Mouse (Mus musculus) neural tube, embryonic 11.5 days (tissue): Measurements from ENCODE around the gene Asxl2. TPM values are rescaled to one million over a fixed set of nuclear protein-coding genes. Genes with fewer than 3 reads are reported as not detected.

Experiments used
- ATAC-seq: fragments of 200-750 bp; cut with Nextera tagmentation; 2 replicates; pipeline ENCODE4 v1.8.0; 2017; ENCODE audit warnings: moderate number of reproducible peaks, mild to moderate bottlenecking, moderate TSS enrichment, moderate library complexity; ENCODE audit not compliant: insufficient read depth, low FRiP score, low TSS enrichment
- DNase-seq: peaks from one replicate; pipeline ENCODE4 v3.0.0-alpha.2; 2015; ENCODE audit warnings: low spot score
- H3K27ac ChIP-seq: fragments of 300-500 bp; sonication (generic); 2 replicates; pipeline ENCODE4 v1.5.1; 2014; ENCODE audit warnings: low read depth, mild to moderate bottlenecking, low read length
- H3K27me3 ChIP-seq: fragments of 300-500 bp; sonication (generic); 2 replicates; pipeline ENCODE4 v1.6.1; 2014; ENCODE audit warnings: mild to moderate bottlenecking, low read length, mixed read lengths; ENCODE audit not compliant: control insufficient read depth, insufficient read depth
- H3K36me3 ChIP-seq: fragments of 300-500 bp; sonication (generic); 2 replicates; pipeline ENCODE4 v1.6.1; 2014; ENCODE audit warnings: mild to moderate bottlenecking, low read length, moderate library complexity, mixed read lengths; ENCODE audit not compliant: control insufficient read depth, insufficient read depth
- H3K4me1 ChIP-seq: fragments of 300-500 bp; sonication (generic); 2 replicates; pipeline ENCODE4 v1.6.1; 2014; ENCODE audit warnings: low read length, mixed read lengths; ENCODE audit not compliant: control insufficient read depth, insufficient read depth
- H3K4me2 ChIP-seq: fragments of 300-500 bp; sonication (generic); 2 replicates; pipeline ENCODE4 v1.6.1; 2014; ENCODE audit warnings: low read depth, mild to moderate bottlenecking, moderate library complexity
- H3K4me3 ChIP-seq: fragments of 300-500 bp; sonication (generic); 2 replicates; pipeline ENCODE4 v1.5.1; 2014; ENCODE audit warnings: low read depth, low read length
- H3K9ac ChIP-seq: fragments of 300-500 bp; sonication (generic); 2 replicates; pipeline ENCODE4 v1.6.1; 2014; ENCODE audit warnings: mild to moderate bottlenecking, low read length
- H3K9me3 ChIP-seq: fragments of 300-500 bp; sonication (generic); 2 replicates; pipeline ENCODE4 v1.6.1; 2016; ENCODE audit warnings: low read length; ENCODE audit not compliant: control insufficient read depth
- WGBS: fragments of 180-500 bp; shearing (Covaris S2); extraction: QIAGEN DNeasy Blood & Tissue Kit; methylation state at CpG from one replicate; pipeline ENCODE4 v1.1.7; 2014; 5-methylcytosine and 5-hydroxymethylcytosine counted together
- polyA plus RNA-seq: library from polyadenylated mRNA; unstranded; fragments of >200 nt; fragmentation: Nextera tagmentation; extraction: Ambion mirVana; gene quantifications from 2 replicates; pipeline ENCODE4 v1.2.1, GENCODE M21; 2014

Asxl2 gene
- polyA plus RNA-seq, 1 experiment from 2014 or later = 15.1 TPM

GRCm38 (mm10) chr12:3545451-3545850 lies 118.8 kb downstream of the Asxl2 start:
- Histone ChIP-seq H3K4me2 (no peak overlapping the region), H3K9me3 (no peaks in the 10 kb centered on the region), H3K9ac (no peak overlapping the region), H3K4me3 (no peak overlapping the region), H3K27me3 (no peaks in the 10 kb centered on the region), H3K36me3 (no peaks in the 10 kb centered on the region; the same call in 1 of the 2 replicates), H3K27ac (no peak overlapping the region), H3K4me1 (no peaks in the 10 kb centered on the region)
- DNase-seq (no peak), ATAC-seq (no peak)
- WGBS = 85% methylated on average over 3 of the region's 3 CpGs

DNA sequence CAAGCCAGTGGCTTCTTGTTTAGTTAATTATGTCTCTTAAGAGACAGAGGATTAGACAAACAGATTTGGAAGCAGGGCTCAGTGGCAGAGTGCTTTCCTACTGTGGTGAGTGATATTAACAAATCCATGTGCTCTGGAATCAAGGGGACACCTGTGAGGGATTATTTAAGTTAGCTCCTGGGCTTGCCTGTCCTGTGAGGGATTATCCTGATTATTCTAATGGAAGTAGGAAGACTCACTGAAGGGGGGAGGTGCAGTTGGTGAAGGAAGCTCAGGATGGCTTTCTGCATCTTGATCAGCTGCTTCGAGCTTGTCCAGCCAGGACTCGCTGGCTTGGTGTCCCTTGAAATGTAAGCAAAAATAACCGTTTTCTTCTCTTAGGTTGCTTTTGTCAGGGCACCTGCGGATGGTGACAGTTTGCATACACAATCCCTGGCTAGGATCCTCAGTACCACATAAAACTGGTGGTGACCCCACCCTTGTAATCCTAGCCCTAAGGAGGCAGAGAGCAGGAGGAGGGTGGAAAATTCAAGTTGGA lies 119.5 kb downstream of the Asxl2 start:
- 52% methylated on average over 4 of the region's 4 CpGs for WGBS
- Histone ChIP-seq H3K4me2 (no peak overlapping the region), H3K36me3 (no peaks in the 10 kb centered on the region; the same call in 1 of the 2 replicates), H3K9ac (no peak overlapping the region), H3K9me3 (no peaks in the 10 kb centered on the region), H3K27me3 (no peaks in the 10 kb centered on the region), H3K27ac (no peak overlapping the region), H3K4me3 (no peak overlapping the region), H3K4me1 (no peaks in the 10 kb centered on the region)
- ATAC-seq (no peak), DNase-seq (no peak)

- WGBS = 46% methylated on average over 6 of the region's 6 CpGs
- H3K4me2 ChIP-seq = no peak overlapping the region
- H3K27ac ChIP-seq = no peak overlapping the region
- DNase-seq = no peak
- H3K27me3 ChIP-seq = no peaks in the 10 kb centered on the region
- H3K4me3 ChIP-seq = no peak overlapping the region
- no peak overlapping the region for H3K9ac ChIP-seq
- H3K36me3 ChIP-seq = no peaks in the 10 kb centered on the region; the same call in 1 of the 2 replicates
- H3K4me1 ChIP-seq = no peaks in the 10 kb centered on the region
- H3K9me3 ChIP-seq = no peaks in the 10 kb centered on the region
- ATAC-seq = no peak
Measured at GRCm38 (mm10) chr12:3546781-3547180, 120.1 kb downstream of the Asxl2 start.

DNA sequence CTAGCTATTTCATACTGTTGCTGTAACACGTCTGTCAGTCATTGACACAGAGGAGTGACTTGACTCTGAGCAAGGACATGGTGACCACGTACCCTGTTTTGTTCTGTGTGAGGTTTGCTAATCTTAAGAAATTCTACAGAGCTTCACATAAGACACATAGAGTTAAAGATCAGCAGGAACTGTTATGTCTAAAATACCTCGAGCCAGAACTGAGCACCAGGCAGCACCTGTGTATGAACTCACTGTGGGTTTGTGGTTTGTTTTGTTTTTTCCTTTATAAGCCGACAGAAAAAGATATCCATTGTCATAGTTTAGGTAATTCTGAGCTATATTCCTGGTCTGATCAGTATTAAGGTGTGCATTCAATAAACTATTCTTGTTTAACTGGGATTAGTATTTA lies 120.8 kb downstream of the Asxl2 start:
- Histone ChIP-seq H3K9ac (no peak overlapping the region), H3K9me3 (no peaks in the 10 kb centered on the region), H3K27me3 (no peaks in the 10 kb centered on the region), H3K4me2 (no peak overlapping the region), H3K27ac (no peak overlapping the region), H3K4me1 (no peaks in the 10 kb centered on the region), H3K4me3 (no peak overlapping the region), H3K36me3 (no peaks in the 10 kb centered on the region; the same call in 1 of the 2 replicates)
- ATAC-seq (no peak), DNase-seq (no peak)
- 62% methylated on average over 4 of the region's 4 CpGs for WGBS

DNA sequence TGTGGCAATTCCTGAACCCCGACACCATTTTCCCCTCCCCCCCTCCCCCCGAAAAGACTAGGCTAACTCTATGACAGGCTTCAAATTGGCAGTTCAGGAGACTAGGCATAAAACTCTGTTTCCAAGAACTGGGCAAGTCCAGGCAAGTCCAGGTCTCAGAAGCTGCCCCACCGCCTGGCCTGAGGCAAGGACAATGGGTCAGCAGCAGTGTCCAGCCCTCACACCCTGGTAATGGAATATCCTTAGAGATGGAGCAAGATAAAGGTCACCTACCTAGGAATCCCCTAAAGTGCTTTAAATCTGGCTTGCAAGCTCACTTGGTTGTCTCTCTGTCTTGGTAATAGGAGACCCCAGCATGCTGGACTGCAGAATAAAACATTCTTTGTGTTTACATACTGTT lies 121.3 kb downstream of the Asxl2 start:
- no peaks in the 10 kb centered on the region for H3K4me1 ChIP-seq
- H3K27ac ChIP-seq = no peak overlapping the region
- no peak overlapping the region for H3K4me3 ChIP-seq
- H3K9me3 ChIP-seq = no peaks in the 10 kb centered on the region
- H3K27me3 ChIP-seq = no peaks in the 10 kb centered on the region
- WGBS = 64% methylated on average over 3 of the region's 3 CpGs
- H3K36me3 ChIP-seq = no peaks in the 10 kb centered on the region; the same call in 1 of the 2 replicates
- H3K9ac ChIP-seq = no peak overlapping the region
- DNase-seq (no peak), ATAC-seq (no peak)
- H3K4me2 ChIP-seq = no peak overlapping the region

DNA sequence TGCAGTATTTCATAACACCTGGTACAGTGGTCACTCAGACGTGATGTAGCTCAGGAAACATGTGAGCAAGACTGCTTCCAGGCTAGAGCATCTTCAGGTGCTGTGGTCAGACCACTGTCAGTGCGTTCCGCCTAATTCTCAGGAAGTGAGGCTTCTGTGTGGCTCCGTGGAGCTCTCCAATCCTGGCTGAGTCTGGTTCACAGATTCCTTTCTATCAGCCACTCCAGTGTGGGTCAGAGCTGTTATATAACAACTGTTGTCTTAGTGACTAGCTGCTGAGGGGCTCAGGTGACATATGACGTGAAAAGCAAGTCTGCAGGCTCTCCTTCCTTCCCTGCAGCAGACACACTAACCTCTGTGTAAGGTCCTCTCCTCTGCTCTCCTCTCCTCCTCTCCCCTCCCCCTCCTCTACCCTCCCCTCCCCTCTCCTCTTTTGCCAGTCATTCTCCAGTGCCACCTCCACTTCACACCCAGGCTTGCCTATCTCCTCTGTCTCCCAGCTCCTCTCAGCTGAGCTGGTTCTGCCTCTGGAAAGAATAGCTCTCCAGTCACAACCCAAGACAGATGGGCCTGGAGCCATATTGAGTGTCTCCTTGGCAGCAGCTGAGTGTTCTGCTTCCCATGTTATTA lies 122.0 kb downstream of the Asxl2 start:
- Histone ChIP-seq H3K27ac (no peak overlapping the region), H3K4me2 (no peak overlapping the region), H3K4me3 (no peak overlapping the region), H3K9me3 (no peaks in the 10 kb centered on the region), H3K27me3 (no peaks in the 10 kb centered on the region), H3K4me1 (no peaks in the 10 kb centered on the region), H3K36me3 (no peaks in the 10 kb centered on the region; the same call in 1 of the 2 replicates), H3K9ac (no peak overlapping the region)
- DNase-seq (no peak), ATAC-seq (no peak)
- 65% methylated on average over 5 of the region's 5 CpGs for WGBS

- Histone ChIP-seq H3K27me3 (no peaks in the 10 kb centered on the region), H3K4me2 (no peak overlapping the region), H3K36me3 (no peaks in the 10 kb centered on the region; the same call in 1 of the 2 replicates), H3K4me3 (no peak overlapping the region), H3K9me3 (no peaks in the 10 kb centered on the region), H3K4me1 (no peaks in the 10 kb centered on the region), H3K9ac (peak overlapping the region; percentile 22; the same call in 1 of the 2 replicates), H3K27ac (no peak overlapping the region)
- 19% methylated on average over 13 of the region's 13 CpGs for WGBS
- peak; percentile 47 for DNase-seq
- ATAC-seq = no peak
Measured at GRCm38 (mm10) chr12:3550280-3550679, 123.6 kb downstream of the Asxl2 start.
